Mouse (Mus musculus) lung, adult 10 weeks (tissue): ENCODE data around the gene Smim10l1. TPM values are rescaled to one million over a fixed set of nuclear protein-coding genes. Genes with fewer than 3 reads are reported as not detected.

ENCODE experiments used
- polyA plus RNA-seq: library from polyadenylated mRNA; stranded (reverse); fragments of 350-450 nt; fragmentation: Illumina TruSeq; extraction: RNeasy Lipid Tissue Mini Kit (QIAGEN cat#74804); gene quantifications from one replicate; pipeline ENCODE4 v1.2.3, GENCODE M21; 2014; ENCODE audit warnings: low read depth, low replicate concordance; ENCODE audit not compliant: insufficient read depth

The Smim10l1 gene
- polyA plus RNA-seq = 45.0 TPM

GRCm38 (mm10) chr6:133104609-133104921 is at the start of gene Smim10l1:
Smim10l1 (plus strand) TSS chr6:133104909.

GRCm38 (mm10) chr6:133055716-133056115 is 49.0 kb upstream of the Smim10l1 start, which contains the start of gene Tas2r140:
Tas2r140 (minus strand) TSS chr6:133055816.

Other genes starting within 250 kb of the Smim10l1 start
- gene Tas2r116, start 249.5 kb upstream of the Smim10l1 start, polyA plus RNA-seq = not detected
- gene Tas2r110, start 236.9 kb upstream of the Smim10l1 start, polyA plus RNA-seq = not detected
- gene Tas2r113, start 211.9 kb upstream of the Smim10l1 start, polyA plus RNA-seq = not detected
- gene Tas2r125, start 195.3 kb upstream of the Smim10l1 start, polyA plus RNA-seq = not detected
- gene Tas2r129, start 153.8 kb upstream of the Smim10l1 start, polyA plus RNA-seq = not detected
- gene Tas2r131, start 147.0 kb upstream of the Smim10l1 start, polyA plus RNA-seq = not detected
- gene Tas2r109, start 123.9 kb upstream of the Smim10l1 start, polyA plus RNA-seq = not detected
- gene Tas2r103, start 67.8 kb upstream of the Smim10l1 start, polyA plus RNA-seq = not detected
- gene Tas2r140, start 49.1 kb upstream of the Smim10l1 start, polyA plus RNA-seq = not detected
- not detected for gene 5530400C23Rik, start 187.3 kb downstream of the Smim10l1 start, polyA plus RNA-seq